Mouse (Mus musculus) liver, embryonic 16.5 days (tissue): ENCODE measurements around the gene Tmem14a. TPM values are rescaled to one million over a fixed set of nuclear protein-coding genes. Genes with fewer than 3 reads are reported as not detected.
"Not testable (repeated sequence)": the region's sequence is repeated elsewhere in the genome, so short reads cannot be mapped to it uniquely, and the experiment has no call there.

Experiments used
- ATAC-seq: fragments of 200-750 bp; cut with Nextera tagmentation; 2 replicates; pipeline ENCODE4 v1.8.0; 2017; ENCODE audit warnings: low read depth, mild to moderate bottlenecking, moderate number of reproducible peaks, moderate library complexity
- H3K27ac ChIP-seq: fragments of 300-500 bp; sonication (generic); 2 replicates; pipeline ENCODE4 v1.5.1; 2014; ENCODE audit warnings: mild to moderate bottlenecking, low read length
- H3K27me3 ChIP-seq: fragments of 300-500 bp; sonication (generic); 2 replicates; pipeline ENCODE4 v1.6.1; 2014; ENCODE audit warnings: low read depth, low read length, mixed read lengths; ENCODE audit not compliant: control insufficient read depth, insufficient read depth
- H3K36me3 ChIP-seq: fragments of 300-500 bp; sonication (generic); 2 replicates; pipeline ENCODE4 v1.6.1; 2014; ENCODE audit warnings: mild to moderate bottlenecking; ENCODE audit not compliant: control insufficient read depth, insufficient read depth
- H3K4me1 ChIP-seq: fragments of 300-500 bp; sonication (generic); 2 replicates; pipeline ENCODE4 v1.6.1; 2014; ENCODE audit warnings: low read depth, low read length, mixed read lengths; ENCODE audit not compliant: control insufficient read depth
- H3K4me2 ChIP-seq: fragments of 300-500 bp; sonication (generic); 2 replicates; pipeline ENCODE4 v1.6.1; 2014; ENCODE audit warnings: low read depth, low read length, mixed read lengths
- H3K4me3 ChIP-seq: fragments of 300-500 bp; sonication (generic); 2 replicates; pipeline ENCODE4 v1.5.1; 2014; ENCODE audit warnings: low read depth, mild to moderate bottlenecking, low read length
- H3K9ac ChIP-seq: fragments of 300-500 bp; sonication (generic); 2 replicates; pipeline ENCODE4 v1.6.1; 2014; ENCODE audit warnings: low read depth, low read length
- H3K9me3 ChIP-seq: fragments of 300-500 bp; sonication (generic); replicated peaks from 2 replicates; pipeline ENCODE4 v1.6.1; 2016; ENCODE audit warnings: low read length; ENCODE audit not compliant: control insufficient read depth
- WGBS: fragments of 180-500 bp; shearing (Covaris S2); extraction: QIAGEN DNeasy Blood & Tissue Kit; methylation state at CpG from one replicate; pipeline ENCODE4 v1.1.7; 2014; ENCODE audit not compliant: insufficient replicate concordance; 5-methylcytosine and 5-hydroxymethylcytosine counted together
- polyA plus RNA-seq: library from polyadenylated mRNA; unstranded; fragments of >200 nt; fragmentation: Nextera tagmentation; extraction: Ambion mirVana; gene quantifications from 2 replicates; pipeline ENCODE4 v1.2.1, GENCODE M21; 2015

Gene Tmem14a
- 3.0 and 3.3 TPM in 2 replicates for polyA plus RNA-seq

DNA sequence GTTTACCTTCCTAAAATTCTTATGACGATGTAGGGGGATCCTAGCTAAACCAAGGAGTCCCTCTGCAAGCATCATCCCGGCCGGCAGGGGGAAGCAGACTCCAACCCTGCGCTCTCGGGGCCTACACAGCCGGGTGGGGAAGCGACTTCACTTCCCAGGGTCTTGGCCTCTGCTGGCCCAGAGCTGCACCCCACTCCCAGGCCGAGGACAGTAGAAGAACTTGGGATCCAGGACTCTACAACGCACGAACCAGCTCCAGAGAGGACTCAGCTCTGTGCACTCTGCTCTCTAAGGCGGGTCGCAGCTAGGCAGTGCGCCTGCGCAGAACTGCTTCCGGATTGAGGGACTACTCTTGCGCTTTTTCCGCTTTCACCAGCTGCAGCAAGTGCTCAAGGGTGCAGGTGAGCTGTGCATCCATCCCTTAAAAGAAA, at the start of gene Tmem14a:
Gene Tmem14a (plus strand): TSS at position 87 of the 431 bp plus-strand sequence.
- Histone ChIP-seq H3K4me1 (peaks cover 7% of the 10 kb centered on the region), H3K4me2 (peak within 1 kb of the TSS; percentile 77), H3K27ac (no peak within 1 kb of the TSS), H3K27me3 (no peaks in the 10 kb centered on the region), H3K9ac (peak within 1 kb of the TSS; percentile 69), H3K4me3 (peak within 1 kb of the TSS; percentile 66), H3K9me3 (no peaks in the 10 kb centered on the region), H3K36me3 (no peaks in the 10 kb centered on the region)
- peak; percentile 85 for ATAC-seq
- under 1% methylated on average over 17 of the region's 17 CpGs for WGBS

- no peaks in the 10 kb centered on the region for H3K27me3 ChIP-seq
- no peaks in the 10 kb centered on the region for H3K9me3 ChIP-seq
- no peak for ATAC-seq
- no peak overlapping the region for H3K4me2 ChIP-seq
- H3K4me3 ChIP-seq = no peak overlapping the region
- no peaks in the 10 kb centered on the region for H3K4me1 ChIP-seq
- H3K27ac ChIP-seq = no peak overlapping the region
- H3K36me3 ChIP-seq = no peaks in the 10 kb centered on the region
- H3K9ac ChIP-seq = no peak overlapping the region
- 89% methylated on average over 6 of the region's 6 CpGs for WGBS
Measured at GRCm38 (mm10) chr1:21185196-21185595, 33.2 kb upstream of the Tmem14a start.

DNA sequence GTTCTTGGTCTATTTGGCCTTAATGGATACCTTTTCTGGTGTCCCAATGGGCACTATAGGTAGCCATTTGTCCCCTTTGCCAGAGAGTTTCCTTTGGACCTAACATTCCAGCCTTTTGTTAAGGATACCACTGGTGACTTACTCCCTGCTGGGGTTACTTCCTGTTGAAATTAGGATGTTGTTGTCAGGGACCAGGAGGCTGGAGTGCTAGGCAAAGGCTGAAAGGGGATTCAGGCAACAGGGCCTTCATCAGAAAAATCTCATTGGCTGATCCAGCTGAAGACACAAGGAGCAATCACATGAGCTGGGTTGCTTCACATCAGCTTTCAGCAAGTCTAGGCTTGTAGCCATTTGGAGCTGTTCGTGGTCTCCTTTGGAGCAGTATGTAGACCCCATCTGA, 12.1 kb upstream of the Tmem14a start:
- 59% methylated on average over 1 of the region's 1 CpGs for WGBS
- Histone ChIP-seq H3K4me3 (no peak overlapping the region), H3K36me3 (no peaks in the 10 kb centered on the region), H3K27me3 (no peaks in the 10 kb centered on the region), H3K27ac (no peak overlapping the region), H3K4me2 (no peak overlapping the region), H3K4me1 (no peaks in the 10 kb centered on the region), H3K9ac (no peak overlapping the region), H3K9me3 (no peaks in the 10 kb centered on the region)
- no peak for ATAC-seq

DNA sequence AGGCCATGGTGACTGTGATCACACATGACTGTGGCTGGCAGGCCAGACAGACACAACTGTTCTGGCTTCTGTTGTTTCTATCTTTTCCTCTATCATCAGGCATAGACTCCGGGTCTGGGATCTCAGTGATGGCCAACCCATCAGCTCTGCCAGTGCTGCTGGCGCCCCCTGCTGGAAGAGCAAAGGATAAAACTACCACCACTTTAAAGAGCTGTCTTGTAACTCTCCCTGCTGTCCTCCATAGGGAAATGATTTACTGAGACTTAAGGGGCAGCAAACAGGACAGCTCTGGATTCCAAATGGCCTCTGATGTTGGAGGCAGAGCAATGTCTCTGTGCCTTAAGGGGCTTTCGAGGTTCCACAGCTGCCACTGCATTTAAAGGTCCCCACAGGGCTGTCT, 4.8 kb upstream of the Tmem14a start:
- ATAC-seq, H3K27me3 ChIP-seq, H3K27ac ChIP-seq, H3K9me3 ChIP-seq, H3K36me3 ChIP-seq, H3K9ac ChIP-seq, H3K4me2 ChIP-seq, H3K4me1 ChIP-seq, H3K4me3 ChIP-seq: not testable (repeated sequence)
- WGBS = 19% methylated on average over 3 of the region's 3 CpGs

DNA sequence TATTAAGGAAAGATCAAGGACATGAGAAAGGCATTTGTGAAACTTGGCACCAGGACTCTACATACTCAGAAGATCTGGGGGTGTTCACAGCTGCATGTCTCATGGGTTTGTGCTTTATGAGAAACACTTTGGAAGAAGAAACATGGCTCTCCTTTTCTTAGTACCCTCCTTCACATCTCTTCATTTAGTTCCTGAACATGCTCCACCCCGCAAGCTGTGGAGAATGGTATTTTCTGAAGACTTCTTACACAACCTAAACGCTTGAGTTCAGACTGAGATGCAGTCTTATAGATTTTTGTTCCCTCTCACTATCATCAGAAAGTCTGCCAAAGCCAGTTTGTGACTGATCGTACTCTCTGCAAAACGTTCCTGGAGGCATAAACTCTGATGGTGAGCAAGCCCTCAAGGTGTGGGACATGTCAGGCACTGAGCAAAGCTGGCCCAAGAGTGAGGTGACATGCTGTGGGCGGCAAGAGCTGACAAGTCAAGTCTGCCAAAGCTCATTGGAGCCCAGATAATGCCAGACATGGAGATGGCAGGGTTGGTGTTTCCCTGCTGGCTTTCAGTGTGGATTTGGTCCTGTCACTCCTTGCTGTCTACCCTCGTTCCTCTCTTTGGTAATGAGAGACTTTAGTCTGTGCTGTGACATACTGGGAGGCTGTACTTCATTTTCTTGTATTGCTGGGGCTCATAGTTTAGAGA, 4.2 kb upstream of the Tmem14a start:
- not testable (repeated sequence) for H3K27ac ChIP-seq, ATAC-seq, H3K4me1 ChIP-seq, H3K4me3 ChIP-seq, H3K4me2 ChIP-seq, H3K9me3 ChIP-seq, H3K36me3 ChIP-seq, H3K9ac ChIP-seq, H3K27me3 ChIP-seq
- 54% methylated on average over 6 of the region's 6 CpGs for WGBS

DNA sequence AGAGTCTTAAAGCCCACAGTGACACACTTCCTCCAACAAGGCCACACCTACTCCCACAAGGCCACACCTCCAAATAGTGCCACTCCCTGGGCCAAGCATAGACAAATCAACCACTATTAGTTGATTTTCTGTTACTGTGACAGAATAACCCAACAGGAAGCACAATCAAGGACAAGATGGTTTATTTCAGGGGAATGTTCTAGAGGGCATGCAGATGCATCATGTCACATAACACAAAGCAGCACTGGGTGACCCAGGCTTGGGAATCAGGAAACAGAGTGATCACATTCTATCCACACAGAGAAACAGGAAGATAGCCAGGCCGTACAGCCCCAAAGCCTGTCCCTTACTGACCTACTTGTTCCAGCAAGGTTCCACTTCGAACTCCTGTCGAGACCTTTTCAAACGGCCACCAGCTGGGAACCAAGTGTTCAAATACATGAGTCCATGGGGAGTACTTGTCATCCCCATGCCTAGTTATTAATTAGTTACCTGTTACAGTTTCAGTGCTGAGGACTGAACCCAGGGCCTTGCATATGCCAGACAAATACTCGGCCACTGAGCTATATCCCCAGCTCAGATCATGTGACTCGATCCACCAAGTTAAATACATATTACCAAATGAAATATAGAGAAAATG, 9.5 kb downstream of the Tmem14a start:
- Histone ChIP-seq H3K4me3 (no peak overlapping the region), H3K36me3 (no peaks in the 10 kb centered on the region), H3K27ac (no peak overlapping the region), H3K4me2 (no peak overlapping the region), H3K9ac (no peak overlapping the region), H3K27me3 (no peaks in the 10 kb centered on the region), H3K9me3 (no peaks in the 10 kb centered on the region), H3K4me1 (peaks cover 2% of the 10 kb centered on the region; the same call in 1 of the 2 replicates)
- WGBS = 71% methylated on average over 6 of the region's 6 CpGs
- no peak for ATAC-seq

DNA sequence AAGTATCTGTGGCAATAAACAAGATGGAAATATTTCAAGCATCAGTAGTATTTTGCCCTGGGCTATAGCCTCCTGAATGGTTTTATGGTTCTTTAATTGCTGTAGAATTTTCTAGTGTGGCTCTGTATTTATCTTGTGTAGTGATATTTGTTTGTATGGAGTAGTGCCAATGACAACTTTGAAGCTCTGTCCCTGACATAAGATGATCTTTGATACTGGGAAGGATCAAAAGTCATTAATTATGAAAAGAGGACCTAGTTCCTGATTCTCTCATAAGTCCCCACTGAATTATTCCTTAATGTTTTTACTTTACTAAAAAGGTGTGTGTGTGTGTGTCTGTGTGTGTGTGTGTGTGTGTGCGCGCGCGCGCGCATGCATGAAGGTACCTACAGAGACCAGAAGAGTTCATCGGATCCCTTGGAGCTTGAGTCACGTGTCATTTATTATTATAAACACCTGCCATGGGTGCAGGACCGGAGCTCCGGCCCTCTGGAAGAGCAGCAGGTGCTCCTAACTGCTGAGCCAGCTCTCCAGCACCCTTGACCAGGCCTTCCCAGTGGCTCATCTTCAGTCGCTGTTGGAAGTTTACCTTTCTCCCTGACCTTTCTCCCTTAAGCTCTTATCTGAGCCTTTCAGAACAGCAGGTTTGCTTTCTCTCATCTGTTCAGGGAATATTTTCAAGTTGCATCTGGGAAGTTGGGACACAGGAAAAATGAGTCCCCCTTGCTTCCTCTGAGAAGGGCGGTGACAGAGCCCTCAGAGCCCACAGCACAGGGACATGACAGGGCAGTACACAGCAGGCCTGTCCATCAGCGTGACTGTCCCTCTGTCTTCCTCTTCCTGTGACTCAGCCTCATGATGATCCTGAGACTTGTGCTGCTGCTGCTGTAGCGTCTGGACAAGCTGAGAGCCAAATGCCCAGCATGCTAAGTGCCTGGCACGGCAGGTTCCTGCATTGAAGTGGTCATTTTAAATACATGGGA, 10.7 kb downstream of the Tmem14a start:
- H3K27ac ChIP-seq, H3K4me2 ChIP-seq, H3K4me1 ChIP-seq, H3K9me3 ChIP-seq, H3K27me3 ChIP-seq, H3K9ac ChIP-seq, H3K36me3 ChIP-seq, H3K4me3 ChIP-seq, ATAC-seq: not testable (repeated sequence)
- WGBS = 67% methylated on average over 15 of the region's 15 CpGs

DNA sequence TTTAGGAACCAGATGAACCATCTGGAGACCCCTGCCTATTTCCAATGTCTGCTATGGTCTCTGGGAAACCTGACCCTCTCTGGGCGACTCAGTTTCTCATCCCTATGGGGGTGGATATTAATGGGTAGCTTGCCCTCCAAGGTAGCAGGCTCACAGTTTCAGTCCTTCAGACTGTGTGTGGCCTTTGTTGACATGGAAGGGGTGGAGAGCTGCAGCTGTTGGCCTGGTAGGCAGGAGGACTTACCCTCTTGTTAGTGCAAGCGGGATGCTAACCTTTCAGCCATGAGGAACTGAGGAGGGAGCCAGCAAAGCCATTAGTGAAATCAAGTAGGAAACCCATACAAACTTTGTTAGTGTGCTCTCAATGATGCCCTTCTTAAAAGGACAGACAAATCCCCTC, 12.0 kb downstream of the Tmem14a start:
- H3K4me1 ChIP-seq = peaks cover 2% of the 10 kb centered on the region; the same call in 1 of the 2 replicates
- WGBS = 51% methylated on average over 2 of the region's 2 CpGs
- H3K9me3 ChIP-seq = no peaks in the 10 kb centered on the region
- ATAC-seq = no peak
- H3K36me3 ChIP-seq = no peaks in the 10 kb centered on the region
- no peak overlapping the region for H3K4me2 ChIP-seq
- H3K9ac ChIP-seq = no peak overlapping the region
- H3K4me3 ChIP-seq = no peak overlapping the region
- no peak overlapping the region for H3K27ac ChIP-seq
- H3K27me3 ChIP-seq = no peaks in the 10 kb centered on the region
